Mouse (Mus musculus): ENCODE measurements around the gene Psma3. TPM values are rescaled to one million over a fixed set of nuclear protein-coding genes. Genes with fewer than 3 reads are reported as not detected.

The Psma3 gene
- total RNA-seq, 2 experiments from 2014 or later = 464 to 488 TPM

Other genes starting within 250 kb of the Psma3 start
- gene Frmd6, start 149.1 kb upstream of the Psma3 start, total RNA-seq (2021) = 10 to 100 TPM; 27.4 to 34.5 TPM
- gene Actr10, start 36.8 kb upstream of the Psma3 start, total RNA-seq (2021) = 100 to 1,000 TPM; 126 to 127 TPM
- 10 to 100 TPM; 11.0 to 12.3 TPM for gene Arid4a, start 41.4 kb downstream of the Psma3 start, total RNA-seq (2021)
- not detected for gene Tomm20l, start 136.8 kb downstream of the Psma3 start, total RNA-seq (2021)
- 10 to 100 TPM; 26.7 to 32.8 TPM for gene Timm9, start 162.1 kb downstream of the Psma3 start, total RNA-seq (2021)
- gene 2700049A03Rik, start 162.2 kb downstream of the Psma3 start, total RNA-seq (2021) = 1 to 10 TPM; 3.0 to 4.9 TPM

Data from gastrocnemius, postnatal 10 days (tissue).